Mouse (Mus musculus): Measurements from ENCODE around the gene Myo1b. TPM values are rescaled to one million over a fixed set of nuclear protein-coding genes. Genes with fewer than 3 reads are reported as not detected.

The Myo1b gene
- total RNA-seq, 2 experiments from 2014 or later: 8.3 to 13.2 TPM

DNA sequence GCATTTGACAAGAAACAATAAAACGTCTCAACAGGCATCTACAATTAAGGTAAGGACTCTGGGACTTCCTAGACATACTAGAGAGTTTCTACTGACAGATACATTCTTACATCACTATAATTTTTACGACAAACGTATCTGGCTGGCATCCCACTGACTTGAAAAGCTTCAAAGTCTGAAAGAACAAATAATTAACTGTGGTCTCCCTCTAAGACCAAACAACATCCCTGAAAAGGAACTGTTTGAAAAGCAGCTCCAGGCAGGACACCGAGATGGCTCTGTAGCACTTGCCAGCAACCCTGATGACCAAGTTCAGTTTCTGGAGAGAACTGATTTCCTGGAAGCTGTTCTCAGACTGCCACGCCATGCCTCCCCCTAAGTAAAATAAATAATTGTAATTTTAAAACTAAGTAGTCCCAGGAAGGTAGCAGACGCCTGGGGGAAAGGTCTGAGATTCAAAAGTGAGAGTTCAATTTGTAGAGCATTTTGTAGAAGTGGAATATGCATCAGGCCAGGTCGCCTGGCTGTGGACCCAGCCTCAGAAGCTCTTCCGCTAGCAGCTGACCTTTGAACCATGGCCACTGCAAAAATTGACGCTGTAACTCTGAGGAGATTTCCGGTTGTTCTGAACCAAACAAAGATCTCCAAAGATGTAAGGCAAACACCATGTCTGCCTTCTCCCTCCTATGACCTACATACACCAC is 60.2 kb downstream of the Myo1b start:
- DNase-seq (ENCODE audit: low spot score): no peak

DNA sequence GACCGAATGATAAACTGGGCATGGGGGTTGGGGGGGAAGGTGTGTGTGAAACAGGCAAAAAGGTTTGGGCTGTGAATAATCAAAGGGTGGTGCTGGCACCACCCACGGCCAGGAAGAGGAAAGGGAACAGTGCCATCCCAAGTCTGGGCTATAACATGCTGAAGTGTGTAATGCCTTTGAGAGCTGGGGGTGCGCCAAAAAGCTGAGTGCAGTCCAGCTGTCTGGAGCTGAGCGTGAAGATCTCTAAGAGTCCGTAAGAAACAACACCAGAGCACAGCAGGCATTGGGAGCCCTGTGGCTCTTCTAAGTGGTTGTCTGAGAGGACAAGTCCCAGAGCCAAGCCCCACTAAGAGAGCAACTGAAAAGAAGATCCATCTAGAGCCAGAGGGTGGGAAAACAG is 63.6 kb downstream of the Myo1b start:
- DNase-seq (ENCODE audit: low spot score): no peak

DNA sequence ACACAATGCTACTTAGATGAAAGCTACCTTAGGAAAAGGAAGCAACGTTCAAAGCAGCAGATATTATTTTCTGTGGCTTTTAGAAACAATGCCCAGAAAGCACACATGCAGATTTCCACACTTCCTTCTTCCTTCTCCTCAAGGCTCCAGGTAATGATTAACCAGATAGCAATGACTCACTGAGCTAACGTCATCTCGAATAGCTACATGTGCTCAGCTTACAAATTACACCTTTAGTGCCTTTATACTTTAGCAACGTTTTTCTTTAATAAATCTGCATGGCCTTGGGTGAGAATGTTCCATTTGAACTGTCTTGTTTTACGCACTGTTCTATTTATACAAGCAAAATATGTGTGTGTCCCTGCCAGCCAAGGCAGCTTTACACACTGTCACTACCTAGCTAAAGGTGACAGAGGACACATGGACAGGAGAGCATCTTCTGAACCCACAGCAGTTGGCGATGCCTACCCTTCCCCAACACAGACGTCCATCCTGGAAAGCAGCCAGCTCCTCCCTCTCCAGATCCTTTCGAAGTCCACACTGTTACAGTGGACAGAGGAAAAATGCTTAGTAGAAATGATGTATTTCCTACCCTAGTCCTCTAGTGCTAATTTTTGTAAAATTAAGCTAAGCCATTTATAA is 66.2 kb downstream of the Myo1b start:
- DNase-seq (ENCODE audit: low spot score): no peak

DNA sequence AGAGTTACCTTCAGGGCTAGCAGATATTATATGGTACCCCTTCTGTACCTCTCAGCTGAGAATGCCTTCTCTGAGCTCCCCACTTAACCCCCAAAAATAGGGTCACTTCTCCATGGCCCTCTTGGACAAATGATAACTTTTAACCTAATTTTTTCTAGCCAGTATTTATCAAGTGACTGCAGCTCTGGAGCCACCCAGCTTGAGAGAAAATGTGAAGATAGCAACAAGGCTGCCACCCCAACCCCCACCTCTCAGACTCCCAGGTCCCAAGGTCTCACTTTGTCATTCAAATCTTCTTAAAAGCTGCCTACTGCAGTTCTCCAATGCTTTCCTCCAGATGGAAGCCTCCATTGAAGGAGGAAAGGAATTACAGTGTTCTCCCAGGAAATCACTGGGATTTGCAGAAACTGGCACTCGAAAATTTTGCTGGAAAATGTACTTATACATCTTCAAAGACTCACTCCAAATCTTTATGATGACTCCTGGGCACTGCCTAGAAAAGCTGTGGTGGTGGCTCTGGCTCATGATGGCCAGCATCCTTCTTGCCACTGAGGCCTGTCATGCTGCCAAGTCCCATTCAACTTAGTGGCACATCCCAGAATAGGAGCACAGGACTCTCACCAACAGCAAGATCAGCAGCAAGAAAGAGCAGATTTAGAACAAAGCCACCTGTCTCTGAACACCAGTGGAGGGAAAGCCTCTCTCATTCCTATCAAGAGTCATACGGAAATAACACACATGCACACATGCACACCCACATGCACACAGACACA is 70.4 kb downstream of the Myo1b start:
- DNase-seq (ENCODE audit: low spot score): no peak

GRCm38 (mm10) chr1:51837845-51838623 is 77.8 kb downstream of the Myo1b start:
- peak; percentile 11 for DNase-seq (ENCODE audit: low spot score)

GRCm38 (mm10) chr1:51837311-51837710 is 78.6 kb downstream of the Myo1b start:
- DNase-seq (ENCODE audit: low spot score): no peak

GRCm38 (mm10) chr1:51835795-51836194 is 80.1 kb downstream of the Myo1b start:
- no peak for DNase-seq (ENCODE audit: low spot score)

- DNase-seq (ENCODE audit: low spot score): no peak
Observed at GRCm38 (mm10) chr1:51834072-51834471, 81.8 kb downstream of the Myo1b start.

DNA sequence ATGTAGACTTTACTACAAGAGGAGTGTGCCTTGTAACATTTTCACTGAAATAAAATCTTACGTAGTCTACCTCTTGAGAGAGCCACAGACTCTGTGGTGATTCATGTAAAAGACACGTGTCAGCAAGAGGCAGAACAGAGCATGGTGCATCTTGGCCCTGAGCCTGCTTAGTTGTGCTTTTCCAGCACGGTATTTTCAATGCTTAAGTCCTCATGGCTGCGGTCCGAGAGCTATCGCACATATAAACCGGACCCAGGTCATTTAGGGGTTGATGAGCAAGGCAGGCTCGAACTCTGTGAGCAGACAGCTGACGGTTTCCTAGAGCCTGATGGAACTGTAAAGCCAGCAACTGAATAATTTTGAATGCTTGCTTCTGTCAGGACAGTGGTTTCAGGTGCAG is 86.5 kb downstream of the Myo1b start:
- no peak for DNase-seq (ENCODE audit: low spot score)

DNA sequence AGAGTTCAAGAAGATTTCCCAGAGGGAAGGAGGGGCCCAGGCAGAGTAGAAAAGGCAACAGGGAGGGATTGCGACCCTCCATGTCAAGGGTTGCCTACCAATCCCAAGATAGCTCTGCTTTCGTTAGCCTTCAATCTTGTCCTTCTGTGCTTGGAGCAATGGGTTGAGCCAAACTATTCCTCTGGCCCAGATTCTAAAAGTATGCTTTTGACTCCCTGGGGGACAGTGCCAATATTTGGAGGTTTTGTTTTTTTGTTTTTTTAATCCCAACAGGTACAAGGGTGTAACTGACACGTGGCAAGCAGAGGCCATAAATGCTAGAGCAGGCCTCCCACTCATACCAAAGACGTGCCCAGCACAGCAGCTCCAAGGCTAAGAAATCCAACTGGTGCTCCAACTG is 93.3 kb downstream of the Myo1b start:
- DNase-seq (ENCODE audit: low spot score): no peak

- DNase-seq (ENCODE audit: low spot score): no peak
Observed at GRCm38 (mm10) chr1:51821701-51822495, 94.0 kb downstream of the Myo1b start.

- DNase-seq (ENCODE audit: low spot score): no peak
Observed at GRCm38 (mm10) chr1:51820520-51820919, 95.4 kb downstream of the Myo1b start.

DNA sequence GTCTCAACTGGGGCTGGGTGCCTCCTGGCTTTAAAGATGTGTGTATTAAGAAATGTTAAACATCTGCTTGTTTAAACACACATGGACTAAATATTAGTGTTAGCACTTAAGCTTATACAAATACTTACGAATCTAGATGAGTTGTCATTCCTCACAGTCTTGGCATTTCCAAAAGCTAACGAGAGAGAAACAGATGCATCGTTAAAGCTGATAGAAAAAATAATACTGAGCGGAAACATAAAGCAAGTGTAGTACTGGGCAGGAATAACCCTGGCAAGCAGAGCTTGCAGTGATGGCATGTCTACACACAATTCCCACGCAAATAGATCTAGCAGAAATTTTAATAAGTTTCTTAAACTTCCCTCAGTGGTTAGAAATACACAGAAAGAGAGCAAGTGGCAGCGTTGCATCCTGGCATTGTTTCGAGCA is 95.8 kb downstream of the Myo1b start:
- no peak for DNase-seq (ENCODE audit: low spot score)

DNA sequence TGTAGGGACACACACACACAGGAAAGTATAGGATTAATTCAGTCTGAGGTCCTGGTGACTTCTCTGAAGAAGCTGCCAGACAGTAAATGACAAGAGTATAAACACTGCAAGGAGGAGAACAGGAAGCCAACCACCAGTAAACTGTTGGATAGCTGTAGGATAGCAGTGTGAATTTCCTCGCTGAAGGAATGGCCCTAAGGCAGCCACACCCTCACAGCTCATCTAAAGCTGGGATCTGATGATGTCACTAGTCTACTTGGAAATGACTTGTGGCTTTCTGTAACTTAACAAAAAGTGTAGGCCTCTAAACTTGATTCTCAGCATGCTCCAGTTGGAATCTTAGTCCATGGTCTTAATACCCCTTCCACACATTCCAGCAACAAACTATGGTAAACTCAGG is 100.2 kb downstream of the Myo1b start:
- DNase-seq (ENCODE audit: low spot score): no peak

GRCm38 (mm10) chr1:51814854-51815630 is 100.8 kb downstream of the Myo1b start:
- no peak for DNase-seq (ENCODE audit: low spot score)

GRCm38 (mm10) chr1:51808847-51809246 is 107.0 kb downstream of the Myo1b start:
- no peak for DNase-seq (ENCODE audit: low spot score)

GRCm38 (mm10) chr1:51808228-51808627 is 107.6 kb downstream of the Myo1b start:
- DNase-seq (ENCODE audit: low spot score): no peak

DNA sequence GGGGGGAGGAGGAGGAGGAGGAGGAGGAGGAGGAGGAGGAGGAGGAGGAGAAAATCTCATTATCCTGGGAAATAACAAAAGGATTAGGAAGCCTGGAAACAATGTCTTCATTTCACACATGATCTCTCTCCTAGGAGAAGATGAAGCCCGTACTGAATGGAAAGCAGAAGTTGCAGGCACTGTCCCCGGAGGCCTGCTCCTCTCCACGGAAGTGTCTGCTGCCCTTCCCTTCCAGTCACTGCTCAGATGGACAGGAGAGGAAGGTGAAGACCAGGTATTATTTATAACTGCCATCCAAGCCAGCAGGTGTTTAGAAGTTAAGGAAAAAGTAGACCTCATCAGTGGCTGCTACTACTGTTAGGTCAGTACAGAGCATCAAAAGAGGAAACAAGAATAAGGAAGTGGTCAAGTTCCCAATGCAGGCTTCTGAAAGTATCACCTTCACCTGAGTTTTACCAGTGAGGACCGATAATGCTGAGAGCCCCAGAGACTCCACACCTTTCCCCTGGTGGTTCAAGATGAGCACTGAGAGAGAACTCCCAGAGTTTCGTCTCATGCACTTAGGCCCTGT is 110.7 kb downstream of the Myo1b start:
- DNase-seq (ENCODE audit: low spot score): no peak

- no peak for DNase-seq (ENCODE audit: low spot score)
Observed at GRCm38 (mm10) chr1:51804296-51805039, 111.4 kb downstream of the Myo1b start.
